Mouse (Mus musculus): ENCODE data around the gene Arhgap44. TPM values are rescaled to one million over a fixed set of nuclear protein-coding genes. Genes with fewer than 3 reads are reported as not detected.

The Arhgap44 gene
- 2.2 and 2.7 TPM in 2 replicates for polyA plus RNA-seq (2012; rRNA removed)

GRCm38 (mm10) chr11:65162767-65163120, at the start of gene Arhgap44:
TSS of gene Arhgap44 (minus strand) at chr11:65162961.

GRCm38 (mm10) chr11:65159791-65160190, 3.0 kb downstream of the Arhgap44 start, which contains the start of gene 1700086D15Rik:
TSS of gene 1700086D15Rik (minus strand) at chr11:65159891.

GRCm38 (mm10) chr11:64978720-64979488, 183.9 kb downstream of the Arhgap44 start, which contains the start of gene Elac2:
TSS of gene Elac2 (plus strand) at chr11:64979038.

Other genes starting within 250 kb of the Arhgap44 start
- 9.1 TPM in 2 replicates for gene Elac2, start 183.9 kb downstream of the Arhgap44 start, polyA plus RNA-seq (2012; rRNA removed)
- not detected in 2 replicates for gene 1700086D15Rik, start 3.1 kb downstream of the Arhgap44 start, polyA plus RNA-seq (2012; rRNA removed)
- 3.5 and 5.5 TPM in 2 replicates for gene Myocd, start 107.0 kb upstream of the Arhgap44 start, polyA plus RNA-seq (2012; rRNA removed)